Mouse (Mus musculus) bone marrow macrophage, adult 2 months (primary cell): ENCODE measurements around the gene Acaa1b.

Source experiments
- CTCF ChIP-seq: IDR thresholded peaks from 2 replicates; pipeline ENCODE4 v1.5.1; 2012; ENCODE audit warnings: low read depth, mild to moderate bottlenecking, low read length, moderate library complexity
- POLR2A ChIP-seq: IDR thresholded peaks from 2 replicates; pipeline ENCODE4 v1.6.1; 2012; ENCODE audit warnings: mild to moderate bottlenecking, low read depth, low read length, borderline replicate concordance

GRCm38 (mm10) chr9:119158861-119159260 lies 2.0 kb upstream of the Acaa1b start, which contains the start of gene Gm47289:
- no peak for TF ChIP-seq POLR2A
- TF ChIP-seq CTCF: no peak
